Mouse (Mus musculus) kidney, embryonic 16.5 days (tissue): ENCODE results near the gene Tln2. TPM values are rescaled to one million over a fixed set of nuclear protein-coding genes. Genes with fewer than 3 reads are reported as not detected.

ENCODE experiments used
- ATAC-seq: fragments of 200-750 bp; cut with Nextera tagmentation; 2 replicates; pipeline ENCODE4 v1.8.0; 2017; ENCODE audit warnings: moderate TSS enrichment; ENCODE audit not compliant: low FRiP score, low TSS enrichment
- H3K27ac ChIP-seq: fragments of 300-500 bp; sonication (generic); 2 replicates; pipeline ENCODE4 v1.5.1; 2014; ENCODE audit warnings: low read length
- H3K27me3 ChIP-seq: fragments of 300-500 bp; sonication (generic); 2 replicates; pipeline ENCODE4 v1.6.1; 2014; ENCODE audit warnings: low read length, control low read depth, mixed read lengths; ENCODE audit not compliant: insufficient read depth
- H3K36me3 ChIP-seq: fragments of 300-500 bp; sonication (generic); 2 replicates; pipeline ENCODE4 v1.6.1; 2014; ENCODE audit warnings: low read length, control low read depth, mixed read lengths; ENCODE audit not compliant: insufficient read depth
- H3K4me1 ChIP-seq: fragments of 300-500 bp; sonication (generic); 2 replicates; pipeline ENCODE4 v1.6.1; 2014; ENCODE audit warnings: low read length, control low read depth, mixed read lengths; ENCODE audit not compliant: insufficient read depth
- H3K4me2 ChIP-seq: fragments of 300-500 bp; sonication (generic); replicated peaks from 2 replicates; pipeline ENCODE4 v1.6.1; 2014; ENCODE audit warnings: low read depth, low read length
- H3K4me3 ChIP-seq: fragments of 300-500 bp; sonication (generic); 2 replicates; pipeline ENCODE4 v1.5.1; 2014; ENCODE audit warnings: mild to moderate bottlenecking, low read length
- H3K9ac ChIP-seq: fragments of 300-500 bp; sonication (generic); replicated peaks from 2 replicates; pipeline ENCODE4 v1.6.1; 2014; ENCODE audit warnings: low read length
- H3K9me3 ChIP-seq: fragments of 300-500 bp; sonication (generic); 2 replicates; pipeline ENCODE4 v1.6.1; 2016; ENCODE audit warnings: low read length, control low read depth
- WGBS: fragments of 180-500 bp; shearing (Covaris S2); extraction: QIAGEN DNeasy Blood & Tissue Kit; methylation state at CpG from one replicate; pipeline ENCODE4 v1.1.7; 2014; 5-methylcytosine and 5-hydroxymethylcytosine counted together
- polyA plus RNA-seq: library from polyadenylated mRNA; unstranded; fragments of >200 nt; fragmentation: Nextera tagmentation; extraction: Ambion mirVana; gene quantifications from 2 replicates; pipeline ENCODE4 v1.2.1, GENCODE M21; 2015

Gene Tln2
- polyA plus RNA-seq, 1 experiment from 2014 or later = 19.1 TPM

GRCm38 (mm10) chr9:67587111-67587510, 27.6 kb upstream of the Tln2 start:
- Histone ChIP-seq H3K9me3 (no peaks in the 10 kb centered on the region), H3K27me3 (no peaks in the 10 kb centered on the region), H3K36me3 (no peaks in the 10 kb centered on the region), H3K4me3 (no peak overlapping the region), H3K9ac (no peak overlapping the region), H3K4me1 (peaks cover 3% of the 10 kb centered on the region; the same call in 1 of the 2 replicates), H3K4me2 (no peak overlapping the region), H3K27ac (no peak overlapping the region)
- ATAC-seq = no peak
- WGBS = 87% methylated on average over 3 of the region's 3 CpGs

GRCm38 (mm10) chr9:67586489-67586888, 27.0 kb upstream of the Tln2 start:
- no peak overlapping the region for H3K27ac ChIP-seq
- H3K4me3 ChIP-seq = no peak overlapping the region
- H3K4me1 ChIP-seq = peaks cover 6% of the 10 kb centered on the region; the same call in 1 of the 2 replicates
- no peaks in the 10 kb centered on the region for H3K9me3 ChIP-seq
- 72% methylated on average over 1 of the region's 1 CpGs for WGBS
- H3K4me2 ChIP-seq = no peak overlapping the region
- H3K27me3 ChIP-seq = no peaks in the 10 kb centered on the region
- H3K36me3 ChIP-seq = no peaks in the 10 kb centered on the region
- no peak overlapping the region for H3K9ac ChIP-seq
- ATAC-seq = no peak

- WGBS = 62% methylated on average over 10 of the region's 10 CpGs
- peak; percentile 80 for ATAC-seq
- H3K4me1 ChIP-seq = peaks cover 6% of the 10 kb centered on the region; the same call in 1 of the 2 replicates
- no peaks in the 10 kb centered on the region for H3K36me3 ChIP-seq
- no peak overlapping the region for H3K9ac ChIP-seq
- H3K27me3 ChIP-seq = no peaks in the 10 kb centered on the region
- H3K4me3 ChIP-seq = no peak overlapping the region
- no peaks in the 10 kb centered on the region for H3K9me3 ChIP-seq
- no peak overlapping the region for H3K27ac ChIP-seq
- H3K4me2 ChIP-seq = no peak overlapping the region
Observed at GRCm38 (mm10) chr9:67584871-67585270, 25.4 kb upstream of the Tln2 start.

DNA sequence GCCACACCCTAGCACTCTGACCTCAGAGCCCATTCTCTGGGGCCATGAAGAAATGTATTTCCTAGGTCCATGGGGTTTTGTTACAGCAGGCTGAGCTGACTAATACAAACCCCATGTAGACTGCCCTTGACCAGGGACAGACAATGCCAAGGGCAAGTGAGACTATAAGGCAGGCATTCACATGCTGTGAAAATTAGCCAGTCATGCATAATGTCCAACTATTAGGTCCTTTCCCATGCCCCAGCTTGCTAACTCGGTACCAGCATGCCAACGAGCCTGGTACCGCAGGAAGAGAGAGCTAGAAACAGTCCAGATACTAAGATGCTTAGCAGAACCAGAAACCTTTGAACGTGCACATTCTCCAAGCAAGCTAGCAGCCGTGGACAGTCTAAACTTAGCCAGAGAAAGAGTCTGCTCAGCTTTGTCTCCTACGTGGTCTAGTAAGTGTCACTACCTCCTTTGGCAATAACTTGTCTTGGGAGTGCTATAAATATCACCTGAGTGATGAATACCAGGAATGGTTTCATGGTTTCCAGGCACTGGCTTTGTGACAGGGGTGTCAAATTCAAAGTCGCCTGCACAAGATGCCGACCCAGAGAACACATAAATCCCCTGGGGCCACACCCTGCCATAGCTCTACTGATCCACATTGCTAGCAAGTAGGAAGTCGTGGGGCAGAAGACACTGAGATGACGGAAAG, 22.2 kb upstream of the Tln2 start:
- 60% methylated on average over 10 of the region's 10 CpGs for WGBS
- Histone ChIP-seq H3K4me1 (peaks cover 6% of the 10 kb centered on the region; the same call in 1 of the 2 replicates), H3K27ac (no peak overlapping the region), H3K27me3 (no peaks in the 10 kb centered on the region), H3K4me3 (no peak overlapping the region), H3K9me3 (no peaks in the 10 kb centered on the region), H3K9ac (no peak overlapping the region), H3K4me2 (no peak overlapping the region), H3K36me3 (no peaks in the 10 kb centered on the region)
- no peak for ATAC-seq

DNA sequence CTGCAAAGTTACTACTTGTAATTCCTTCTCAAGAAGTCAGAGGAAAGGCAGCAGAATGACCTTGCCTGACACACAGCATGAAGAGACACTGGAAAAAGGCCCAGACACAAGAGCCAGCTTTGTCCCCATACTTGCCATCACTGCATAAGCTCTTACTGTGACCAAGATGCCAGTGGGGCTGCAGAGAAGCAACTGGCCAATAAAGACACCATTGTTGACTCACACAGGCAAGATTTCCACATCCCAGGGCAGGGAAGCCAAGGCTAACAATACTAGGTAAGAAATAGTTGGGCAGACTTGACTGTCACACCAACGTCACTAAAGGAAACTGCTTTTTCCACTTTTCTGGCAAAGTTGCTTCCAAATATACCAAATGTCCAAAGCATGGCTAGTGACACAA, 20.0 kb upstream of the Tln2 start:
- Histone ChIP-seq H3K4me1 (peaks cover 3% of the 10 kb centered on the region; the same call in 1 of the 2 replicates), H3K9me3 (no peaks in the 10 kb centered on the region), H3K27ac (no peak overlapping the region), H3K4me3 (no peak overlapping the region), H3K27me3 (no peaks in the 10 kb centered on the region), H3K9ac (no peak overlapping the region), H3K36me3 (no peaks in the 10 kb centered on the region), H3K4me2 (no peak overlapping the region)
- 79% methylated on average over 1 of the region's 1 CpGs for WGBS
- ATAC-seq = no peak

- Histone ChIP-seq H3K4me1 (peaks cover 12% of the 10 kb centered on the region), H3K36me3 (no peaks in the 10 kb centered on the region), H3K27ac (no peak overlapping the region), H3K9ac (no peak overlapping the region), H3K27me3 (no peaks in the 10 kb centered on the region), H3K9me3 (no peaks in the 10 kb centered on the region), H3K4me2 (no peak overlapping the region), H3K4me3 (no peak overlapping the region)
- 75% methylated on average over 7 of the region's 7 CpGs for WGBS
- no peak for ATAC-seq
Observed at GRCm38 (mm10) chr9:67574721-67575248, 15.3 kb upstream of the Tln2 start.

DNA sequence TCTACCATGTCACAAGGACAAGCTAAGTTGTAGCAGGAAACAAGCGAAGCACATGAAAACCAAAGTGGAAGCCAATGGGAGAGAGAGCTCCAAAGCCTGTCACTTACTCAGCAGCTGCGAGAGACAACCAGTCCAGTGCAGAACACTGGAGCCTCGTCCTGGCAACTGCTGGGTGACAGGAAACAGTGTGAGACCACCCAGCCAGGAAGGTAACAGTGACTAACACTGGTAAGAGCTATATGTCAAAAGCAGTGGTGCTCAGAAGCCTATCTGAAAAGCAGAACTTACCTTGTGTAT, 14.1 kb upstream of the Tln2 start:
- Histone ChIP-seq H3K9ac (no peak overlapping the region), H3K36me3 (no peaks in the 10 kb centered on the region), H3K4me3 (no peak overlapping the region), H3K27ac (no peak overlapping the region), H3K9me3 (no peaks in the 10 kb centered on the region), H3K4me1 (peaks cover 12% of the 10 kb centered on the region), H3K4me2 (no peak overlapping the region), H3K27me3 (no peaks in the 10 kb centered on the region)
- no peak for ATAC-seq
- WGBS = 59% methylated on average over 3 of the region's 3 CpGs

DNA sequence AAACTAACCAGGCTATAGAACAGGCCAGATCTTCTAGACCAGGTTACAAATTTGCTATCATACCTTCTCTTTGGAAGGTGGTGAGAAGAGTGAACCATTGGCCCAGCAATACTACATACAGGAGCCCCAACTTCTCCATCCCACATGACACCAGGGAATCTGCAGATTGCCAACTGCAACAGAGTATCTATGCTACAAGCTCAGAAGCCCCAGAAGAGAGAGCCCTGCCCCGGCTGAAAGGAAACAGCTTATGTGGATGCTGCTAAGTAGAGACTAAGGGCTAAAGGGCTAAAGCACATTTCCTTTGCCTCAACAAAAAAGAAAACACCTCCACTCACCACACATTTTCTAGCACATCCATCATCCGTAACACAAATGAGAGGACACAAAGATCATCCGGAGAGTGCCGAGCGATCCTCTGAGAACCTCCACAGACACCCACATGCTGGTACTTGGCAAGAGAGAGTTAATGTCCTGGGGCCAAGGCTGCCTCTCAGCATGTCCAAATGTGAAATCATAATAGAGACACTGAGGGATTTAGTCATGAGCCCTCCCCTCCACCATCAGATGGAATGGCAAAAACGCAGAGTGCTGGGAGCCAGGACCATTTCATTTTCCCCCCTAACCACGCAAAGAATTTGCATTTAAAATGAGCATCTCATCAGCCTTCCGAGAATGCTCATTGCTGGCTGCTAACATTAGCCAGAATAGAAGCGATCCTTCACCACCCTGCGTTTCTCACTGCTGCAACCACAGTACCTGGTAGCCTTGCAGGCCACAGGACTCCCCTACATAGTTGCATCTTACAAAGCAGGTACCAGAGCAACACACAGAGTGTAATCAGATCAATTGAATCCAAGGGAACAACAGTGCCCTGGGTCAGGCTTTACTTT, 13.5 kb upstream of the Tln2 start:
- Histone ChIP-seq H3K9ac (no peak overlapping the region), H3K9me3 (no peaks in the 10 kb centered on the region), H3K4me1 (peaks cover 12% of the 10 kb centered on the region), H3K4me3 (no peak overlapping the region), H3K27me3 (no peaks in the 10 kb centered on the region), H3K4me2 (no peak overlapping the region), H3K36me3 (no peaks in the 10 kb centered on the region), H3K27ac (0 out of 2 replicates have a peak overlapping the region, but pooled peaks have one; percentile 13)
- 55% methylated on average over 10 of the region's 10 CpGs for WGBS
- ATAC-seq = no peak

GRCm38 (mm10) chr9:67565801-67566258, 6.3 kb upstream of the Tln2 start:
- no peaks in the 10 kb centered on the region for H3K36me3 ChIP-seq
- no peaks in the 10 kb centered on the region for H3K27me3 ChIP-seq
- no peak overlapping the region for H3K27ac ChIP-seq
- no peaks in the 10 kb centered on the region for H3K9me3 ChIP-seq
- H3K4me3 ChIP-seq = no peak overlapping the region
- no peak overlapping the region for H3K9ac ChIP-seq
- H3K4me2 ChIP-seq = no peak overlapping the region
- no peaks in the 10 kb centered on the region for H3K4me1 ChIP-seq
- 72% methylated on average over 6 of the region's 6 CpGs for WGBS
- ATAC-seq = 0 out of 2 replicates have a peak, but pooled peaks have one; percentile 23
